Mouse (Mus musculus): ENCODE measurements at regions not wholly inside any gene's neighbourhood (a gene's known extent, or its start where the extent isn't known, plus 50 kb on each side); places are given as distances from the start of the nearest gene placed in this dataset.

- DNase-seq: no peak
Measured at GRCm38 (mm10) chr13:47413261-47413660, 290.8 kb downstream of the Rnf144b start.

- DNase-seq: no peak
Measured at GRCm38 (mm10) chr13:47413940-47414339, 291.5 kb downstream of the Rnf144b start.

GRCm38 (mm10) chr13:47429856-47430365, 307.5 kb downstream of the Rnf144b start:
- no peak for DNase-seq

GRCm38 (mm10) chr13:47430409-47430808, 308.0 kb downstream of the Rnf144b start:
- no peak for DNase-seq

- DNase-seq: no peak
Measured at GRCm38 (mm10) chr13:47435631-47436030, 313.2 kb downstream of the Rnf144b start.

GRCm38 (mm10) chr13:47444876-47445275, 322.4 kb downstream of the Rnf144b start:
- DNase-seq: no peak

- DNase-seq: no peak
Measured at GRCm38 (mm10) chr13:47452186-47452760, 329.8 kb downstream of the Rnf144b start.

GRCm38 (mm10) chr13:47462148-47462547, 339.7 kb downstream of the Rnf144b start:
- DNase-seq: no peak

GRCm38 (mm10) chr13:47471543-47472213, 349.2 kb downstream of the Rnf144b start:
- no peak for DNase-seq

GRCm38 (mm10) chr13:47480159-47480558, 357.7 kb downstream of the Rnf144b start:
- no peak for DNase-seq

- no peak for DNase-seq
Measured at GRCm38 (mm10) chr13:47484819-47485218, 362.4 kb downstream of the Rnf144b start.

- DNase-seq: no peak
Measured at GRCm38 (mm10) chr13:47486111-47486510, 363.7 kb downstream of the Rnf144b start.

GRCm38 (mm10) chr13:47486658-47487057, 364.2 kb downstream of the Rnf144b start:
- no peak for DNase-seq

- DNase-seq: no peak
Measured at GRCm38 (mm10) chr13:47505380-47505955, 383.0 kb downstream of the Rnf144b start.

- DNase-seq: no peak
Measured at GRCm38 (mm10) chr13:47532935-47533334, 410.5 kb downstream of the Rnf144b start.

- no peak for DNase-seq
Measured at GRCm38 (mm10) chr13:47537156-47537555, 414.7 kb downstream of the Rnf144b start.

- DNase-seq: no peak
Measured at GRCm38 (mm10) chr13:47549626-47550025, 427.2 kb downstream of the Rnf144b start.

GRCm38 (mm10) chr13:47552251-47552650, 429.8 kb downstream of the Rnf144b start:
- DNase-seq: no peak

GRCm38 (mm10) chr13:47554198-47554597, 431.7 kb downstream of the Rnf144b start:
- no peak for DNase-seq

GRCm38 (mm10) chr13:47557196-47557974, 434.9 kb downstream of the Rnf144b start:
- DNase-seq: no peak

GRCm38 (mm10) chr13:47562836-47563235, 440.4 kb downstream of the Rnf144b start:
- DNase-seq: no peak

GRCm38 (mm10) chr13:47576516-47576915, 454.1 kb downstream of the Rnf144b start:
- no peak for DNase-seq

- DNase-seq: no peak
Measured at GRCm38 (mm10) chr13:47580144-47580543, 457.7 kb downstream of the Rnf144b start.
